16 mouse cellular contexts compared by ENCODE assay signal in genomic region chr2:76098381-76098780, GRCm38 (mm10).
A peak's percentile ranks its signal among the peaks of the same experiment; 100 is the strongest.
DNase-seq lines count a peak whose midpoint lies in the region; ATAC-seq and TF ChIP-seq lines count a peak whose summit lies in the region.
"Had no signal": no experiment of that assay in that cellular context is flagged by ENCODE, and none has a peak within 500 bp of the region (broad histone marks: within the 10 kb centered on the region; RNA-seq: fewer than 3 reads in every experiment).

No protein-coding gene starts in this region.

- H3K4me3 ChIP-seq in intestine, embryonic 16.5 days (ENCODE audit: low read length), result no peak overlapping the region
- no peak overlapping the region for H3K4me3 ChIP-seq in intestine, embryonic 15.5 days (replicated peaks)
- no peak overlapping the region for H3K4me3 ChIP-seq in stomach, embryonic 14.5 days (ENCODE audit: low read depth, low read length)
- H3K4me3 ChIP-seq in stomach, postnatal 0 days (ENCODE audit: low read depth, low read length), result no peak overlapping the region
- H3K4me3 ChIP-seq: embryonic facial prominence, embryonic 13.5 days; heart, embryonic 15.5 days had no signal

- no peaks in the 10 kb centered on the region for H3K27me3 ChIP-seq in intestine, embryonic 16.5 days (replicated peaks; ENCODE audit: control insufficient read depth, insufficient read depth, low read length)
- no peaks in the 10 kb centered on the region for H3K27me3 ChIP-seq in intestine, embryonic 15.5 days (replicated peaks)
- no peaks in the 10 kb centered on the region for H3K27me3 ChIP-seq in stomach, embryonic 14.5 days (ENCODE audit: control insufficient read depth, insufficient read depth, low read length)
- no peaks in the 10 kb centered on the region for H3K27me3 ChIP-seq in stomach, postnatal 0 days (ENCODE audit: control insufficient read depth, insufficient read depth, low read length)
- H3K27me3 ChIP-seq: embryonic facial prominence, embryonic 13.5 days; heart, embryonic 15.5 days had no signal

- no peaks in the 10 kb centered on the region for H3K36me3 ChIP-seq in intestine, embryonic 16.5 days (ENCODE audit: control insufficient read depth, insufficient read depth, low read length)
- no peaks in the 10 kb centered on the region for H3K36me3 ChIP-seq in intestine, embryonic 15.5 days
- no peaks in the 10 kb centered on the region for H3K36me3 ChIP-seq in stomach, embryonic 14.5 days (ENCODE audit: control insufficient read depth, insufficient read depth, low read length)
- H3K36me3 ChIP-seq in stomach, postnatal 0 days (ENCODE audit: control insufficient read depth, insufficient read depth, low read length), result no peaks in the 10 kb centered on the region
- H3K36me3 ChIP-seq: embryonic facial prominence, embryonic 13.5 days; heart, embryonic 15.5 days had no signal

- no peak overlapping the region for H3K4me2 ChIP-seq in intestine, embryonic 16.5 days (ENCODE audit: low read depth, low read length)
- H3K4me2 ChIP-seq in intestine, embryonic 15.5 days (replicated peaks), result no peak overlapping the region
- H3K4me2 ChIP-seq in stomach, embryonic 14.5 days (replicated peaks; ENCODE audit: low read depth, low read length), result no peak overlapping the region
- no peak overlapping the region for H3K4me2 ChIP-seq in stomach, postnatal 0 days (replicated peaks; ENCODE audit: low read depth)
- H3K4me2 ChIP-seq: embryonic facial prominence, embryonic 13.5 days; heart, embryonic 15.5 days had no signal

- intact Hi-C loops in left cerebral cortex, postnatal 14 days (cut with DNase I), result no loop called here

- peak overlapping the region; percentile 45; the same call in 1 of the 2 replicates for H3K27ac ChIP-seq in intestine, embryonic 16.5 days (ENCODE audit: low read length)
- no peak overlapping the region for H3K27ac ChIP-seq in intestine, embryonic 15.5 days
- peak overlapping the region; percentile 59; the same call in 1 of the 2 replicates for H3K27ac ChIP-seq in stomach, embryonic 14.5 days (ENCODE audit: low read length)
- no peak overlapping the region for H3K27ac ChIP-seq in stomach, postnatal 0 days (replicated peaks)
- H3K27ac ChIP-seq: embryonic facial prominence, embryonic 13.5 days; heart, embryonic 15.5 days; hindbrain, postnatal 0 days had no signal

- no peak for DNase-seq in stomach, postnatal 0 days (ENCODE audit: low spot score)
- peak; percentile 80 for DNase-seq in kidney, postnatal 10 days
- DNase-seq in yolk sac, embryonic 10.5 days (ENCODE audit: low spot score), result peak; percentile 63
- no peak for DNase-seq in left cerebral cortex, postnatal 14 days (ENCODE audit: low spot score in 2 of 2)
- no peak for DNase-seq in ovary, postnatal 10 days (ENCODE audit: low spot score)
- DNase-seq: adrenal gland, postnatal 14 days; cerebellum, adult 18-20 months; cerebellum, postnatal 36 days; layer of hippocampus, adult 9-11 months had no signal

- no peak for ATAC-seq in intestine, embryonic 16.5 days
- no peak for ATAC-seq in intestine, embryonic 15.5 days
- no peak for ATAC-seq in stomach, embryonic 14.5 days (ENCODE audit: insufficient number of reproducible peaks, insufficient read depth, low FRiP score, low read depth)
- no peak; the same call in 1 of the 2 replicates for ATAC-seq in stomach, postnatal 0 days (ENCODE audit: low FRiP score, low TSS enrichment)
- ATAC-seq: forebrain, embryonic 16.5 days had no signal

- H3K4me1 ChIP-seq in intestine, embryonic 16.5 days (ENCODE audit: control insufficient read depth, insufficient read depth, low read length), result peaks cover 24% of the 10 kb centered on the region
- H3K4me1 ChIP-seq in intestine, embryonic 15.5 days (replicated peaks), result peaks cover 18% of the 10 kb centered on the region
- H3K4me1 ChIP-seq in stomach, embryonic 14.5 days (ENCODE audit: control insufficient read depth, insufficient read depth, low read length), result peaks cover 33% of the 10 kb centered on the region; the same call in 1 of the 2 replicates
- 0 out of 2 replicates have a peak, but pooled peaks cover 3% of the 10 kb centered on the region for H3K4me1 ChIP-seq in stomach, postnatal 0 days (replicated peaks; ENCODE audit: control insufficient read depth, insufficient read depth)
- H3K4me1 ChIP-seq: heart, embryonic 15.5 days had no signal

- no peak for TF ChIP-seq CTCF in stomach, postnatal 0 days (IDR thresholded peaks at IDR 0.05; ENCODE audit: low read depth)

- no peak for TF ChIP-seq EP300 in stomach, postnatal 0 days (optimal IDR thresholded peaks at IDR 0.05)

- no peaks in the 10 kb centered on the region for H3K9me3 ChIP-seq in intestine, embryonic 16.5 days (ENCODE audit: control insufficient read depth, low read length)
- no peaks in the 10 kb centered on the region for H3K9me3 ChIP-seq in intestine, embryonic 15.5 days
- no peaks in the 10 kb centered on the region for H3K9me3 ChIP-seq in stomach, embryonic 14.5 days (ENCODE audit: control insufficient read depth, low read depth, low read length)
- H3K9me3 ChIP-seq in stomach, postnatal 0 days (ENCODE audit: control insufficient read depth, low read length), result no peaks in the 10 kb centered on the region
- H3K9me3 ChIP-seq: embryonic facial prominence, embryonic 13.5 days; heart, embryonic 15.5 days had no signal

- 21% methylated on average over 8 of the region's 8 CpGs for WGBS in intestine, embryonic 16.5 days
- 14% methylated on average over 8 of the region's 8 CpGs for WGBS in intestine, embryonic 15.5 days
- WGBS in stomach, embryonic 14.5 days, result 11% methylated on average over 8 of the region's 8 CpGs
- 17% methylated on average over 8 of the region's 8 CpGs for WGBS in stomach, postnatal 0 days

- H3K9ac ChIP-seq in intestine, embryonic 16.5 days (ENCODE audit: low read depth, low read length), result no peak overlapping the region
- no peak overlapping the region for H3K9ac ChIP-seq in intestine, embryonic 15.5 days
- H3K9ac ChIP-seq in stomach, embryonic 14.5 days (replicated peaks; ENCODE audit: low read depth, low read length), result no peak overlapping the region
- H3K9ac ChIP-seq in stomach, postnatal 0 days (ENCODE audit: low read length), result no peak overlapping the region
- H3K9ac ChIP-seq: embryonic facial prominence, embryonic 13.5 days; heart, embryonic 15.5 days had no signal

Comparison
In these comparisons a context has a peak if more than half of its experiments do, and no peak if none do; other contexts are left out.
1. H3K27ac ChIP-seq: peak in intestine, embryonic 16.5 days (single experiment) and stomach, embryonic 14.5 days (single experiment); none in intestine, embryonic 15.5 days (single experiment) and stomach, postnatal 0 days (single experiment).
2. DNase-seq: peak in kidney, postnatal 10 days (single experiment) and yolk sac, embryonic 10.5 days (single experiment); none in stomach, postnatal 0 days (single experiment), left cerebral cortex, postnatal 14 days (0 of 2) and ovary, postnatal 10 days (single experiment).